7 mouse cellular contexts compared by ENCODE assay signal in genomic region chr11:103332890-103333651, GRCm38 (mm10). TPM values are rescaled to one million over a fixed set of nuclear protein-coding genes. Genes with fewer than 3 reads are reported as not detected.
DNase-seq lines count a peak whose midpoint lies in the region; ATAC-seq lines count a peak whose summit lies in the region.

No protein-coding gene starts in this region.

- H3K9me3 ChIP-seq in lung, embryonic 15.5 days: no peaks in the 10 kb centered on the region
- no peaks in the 10 kb centered on the region for H3K9me3 ChIP-seq in embryonic facial prominence, embryonic 10.5 days
- H3K9me3 ChIP-seq in intestine, embryonic 15.5 days: no peaks in the 10 kb centered on the region

- H3K36me3 ChIP-seq in lung, embryonic 15.5 days: no peaks in the 10 kb centered on the region
- no peaks in the 10 kb centered on the region for H3K36me3 ChIP-seq in embryonic facial prominence, embryonic 10.5 days (replicated peaks)
- H3K36me3 ChIP-seq in intestine, embryonic 15.5 days: 0 out of 2 replicates have a peak, but pooled peaks cover 3% of the 10 kb centered on the region

- peak overlapping the region; percentile 49 for H3K4me2 ChIP-seq in lung, embryonic 15.5 days
- peak overlapping the region; percentile 51 for H3K4me2 ChIP-seq in intestine, embryonic 15.5 days (replicated peaks)

- peak; percentile 6; the same call in 1 of the 2 replicates for ATAC-seq in lung, embryonic 15.5 days (ENCODE audit: borderline replicate concordance, extremely low read depth, low FRiP score, low TSS enrichment)
- ATAC-seq in intestine, embryonic 15.5 days: peak; percentile 6; the same call in 1 of the 2 replicates

- H3K4me1 ChIP-seq in lung, embryonic 15.5 days: peaks cover 23% of the 10 kb centered on the region; the same call in 1 of the 2 replicates
- peaks cover 21% of the 10 kb centered on the region for H3K4me1 ChIP-seq in embryonic facial prominence, embryonic 10.5 days
- H3K4me1 ChIP-seq in intestine, embryonic 15.5 days (replicated peaks): peaks cover 9% of the 10 kb centered on the region; the same call in 1 of the 2 replicates

- no peak overlapping the region for H3K9ac ChIP-seq in lung, embryonic 15.5 days
- peak overlapping the region; percentile 18; the same call in 1 of the 2 replicates for H3K9ac ChIP-seq in intestine, embryonic 15.5 days

- no peak for DNase-seq in lung, postnatal 25 days (ENCODE audit: low spot score)
- DNase-seq in embryonic facial prominence, embryonic 10.5 days (ENCODE audit: low spot score): peak; percentile 34
- peak; percentile 48 for DNase-seq in retina, postnatal 1 day
- DNase-seq in thymus, postnatal 0 days (ENCODE audit: low spot score): no peak
- no peak for DNase-seq in gastrocnemius, postnatal 4 days (ENCODE audit: low spot score in 2 of 2)

- H3K27me3 ChIP-seq in lung, embryonic 15.5 days: peaks cover 30% of the 10 kb centered on the region
- peaks cover 51% of the 10 kb centered on the region for H3K27me3 ChIP-seq in embryonic facial prominence, embryonic 10.5 days (replicated peaks; ENCODE audit: low read depth, poor library complexity, severe bottlenecking)
- peaks cover 15% of the 10 kb centered on the region for H3K27me3 ChIP-seq in intestine, embryonic 15.5 days (replicated peaks)

- H3K4me3 ChIP-seq in lung, embryonic 15.5 days: peak overlapping the region; percentile 13; the same call in 1 of the 2 replicates
- H3K4me3 ChIP-seq in embryonic facial prominence, embryonic 10.5 days: peak overlapping the region; percentile 45
- peak overlapping the region; percentile 18 for H3K4me3 ChIP-seq in intestine, embryonic 15.5 days (replicated peaks)

- 34% methylated on average over 34 of the region's 34 CpGs for WGBS in lung, embryonic 15.5 days
- 29% methylated on average over 34 of the region's 34 CpGs for WGBS in embryonic facial prominence, embryonic 10.5 days
- WGBS in intestine, embryonic 15.5 days: 41% methylated on average over 34 of the region's 34 CpGs

- no peak overlapping the region for H3K27ac ChIP-seq in lung, embryonic 15.5 days
- H3K27ac ChIP-seq in embryonic facial prominence, embryonic 10.5 days (replicated peaks): no peak overlapping the region
- H3K27ac ChIP-seq in intestine, embryonic 15.5 days: no peak overlapping the region

RNA-seq across cellular contexts. Expression of gene Arhgap27, which starts 30.4 kb away (rescaled TPM):
- polyA plus RNA-seq in lung, embryonic 15.5 days (2015; fragmentation: Nextera tagmentation; extraction: Ambion mirVana): 17.0 and 17.3 TPM in 2 replicates
- 5.3 and 5.8 TPM in 2 replicates for polyA plus RNA-seq in embryonic facial prominence, embryonic 10.5 days (2016; fragmentation: Nextera tagmentation; extraction: Ambion mirVana)
- polyA plus RNA-seq in intestine, embryonic 15.5 days (2015; fragmentation: Nextera tagmentation; extraction: Ambion mirVana): 33.0 and 36.2 TPM in 2 replicates
- polyA plus RNA-seq in thymus, postnatal 0 days (2015; fragmentation: Nextera tagmentation; extraction: Ambion mirVana): 20.0 and 20.4 TPM in 2 replicates
- total RNA-seq in gastrocnemius, postnatal 4 days (2021): 10 to 100 TPM; 11.7 to 12.2 TPM

Comparison
In these comparisons a context has a peak if more than half of its experiments do, and no peak if none do; other contexts are left out.
1. DNase-seq: peak in embryonic facial prominence, embryonic 10.5 days (single experiment) and retina, postnatal 1 day (single experiment); none in lung, postnatal 25 days (single experiment), thymus, postnatal 0 days (single experiment) and gastrocnemius, postnatal 4 days (0 of 2).
2. Peak in every context shown above with its lines, with median percentiles within 50 percentile points of each other: H3K4me3 ChIP-seq.